Mouse (Mus musculus) intestine, embryonic 14.5 days (tissue): ENCODE data around the gene Pik3r2. TPM values are rescaled to one million over a fixed set of nuclear protein-coding genes. Genes with fewer than 3 reads are reported as not detected.

Experiments
- ATAC-seq: fragments of 200-750 bp; cut with Nextera tagmentation; replicated peaks from 2 replicates; pipeline ENCODE4 v1.8.0; 2017; ENCODE audit warnings: low read depth, moderate number of reproducible peaks, moderate TSS enrichment, moderate library complexity; ENCODE audit not compliant: low FRiP score, low TSS enrichment
- DNase-seq: peaks from one replicate; pipeline ENCODE4 v3.0.0-alpha.2; 2018; ENCODE audit warnings: low spot score
- H3K27ac ChIP-seq: fragments of 300-500 bp; sonication (generic); 2 replicates; pipeline ENCODE4 v1.5.1; 2014; ENCODE audit warnings: low read depth, mild to moderate bottlenecking, control low read depth
- H3K27me3 ChIP-seq: fragments of 300-500 bp; sonication (generic); replicated peaks from 2 replicates; pipeline ENCODE4 v1.6.1; 2014; ENCODE audit warnings: low read length, control low read depth; ENCODE audit not compliant: control insufficient read depth, insufficient read depth
- H3K36me3 ChIP-seq: fragments of 300-500 bp; sonication (generic); 2 replicates; pipeline ENCODE4 v1.6.1; 2014; ENCODE audit warnings: low read length, control low read depth; ENCODE audit not compliant: control insufficient read depth, insufficient read depth
- H3K4me1 ChIP-seq: fragments of 300-500 bp; sonication (generic); replicated peaks from 2 replicates; pipeline ENCODE4 v1.6.1; 2014; ENCODE audit warnings: low read length, control low read depth, mixed read lengths; ENCODE audit not compliant: control insufficient read depth, insufficient read depth
- H3K4me2 ChIP-seq: fragments of 300-500 bp; sonication (generic); 2 replicates; pipeline ENCODE4 v1.6.1; 2014; ENCODE audit warnings: low read length
- H3K4me3 ChIP-seq: fragments of 300-500 bp; sonication (generic); 2 replicates; pipeline ENCODE4 v1.5.1; 2014; ENCODE audit warnings: low read depth, low read length, control low read depth, mixed read lengths
- H3K9ac ChIP-seq: fragments of 300-500 bp; sonication (generic); 2 replicates; pipeline ENCODE4 v1.6.1; 2014; ENCODE audit warnings: mild to moderate bottlenecking, low read length
- H3K9me3 ChIP-seq: fragments of 300-500 bp; sonication (generic); 2 replicates; pipeline ENCODE4 v1.6.1; 2016; ENCODE audit warnings: low read length, control low read depth; ENCODE audit not compliant: control insufficient read depth
- WGBS: fragments of 180-500 bp; shearing (Covaris S2); extraction: QIAGEN DNeasy Blood & Tissue Kit; methylation state at CpG from one replicate; pipeline ENCODE4 v1.1.7; 2014; 5-methylcytosine and 5-hydroxymethylcytosine counted together
- polyA plus RNA-seq: library from polyadenylated mRNA; unstranded; fragments of >200 nt; fragmentation: Nextera tagmentation; extraction: Ambion mirVana; gene quantifications from 2 replicates; pipeline ENCODE4 v1.2.1, GENCODE M21; 2014

Gene Pik3r2
- polyA plus RNA-seq, 1 experiment from 2014 or later: 47.3 TPM

GRCm38 (mm10) chr8:70754871-70755660 lies 21.4 kb downstream of the Pik3r2 start:
- WGBS: 11% methylated on average over 50 of the region's 50 CpGs
- H3K4me1 ChIP-seq: peaks cover 28% of the 10 kb centered on the region
- H3K4me2 ChIP-seq: peak overlapping the region; percentile 98
- peak overlapping the region; percentile 76 for H3K4me3 ChIP-seq
- H3K27me3 ChIP-seq: no peaks in the 10 kb centered on the region
- no peaks in the 10 kb centered on the region for H3K9me3 ChIP-seq
- DNase-seq (no peak), ATAC-seq (peak; percentile 29)
- peak overlapping the region; percentile 71 for H3K9ac ChIP-seq
- H3K36me3 ChIP-seq: peaks cover 27% of the 10 kb centered on the region
- H3K27ac ChIP-seq: peak overlapping the region; percentile 43; the same call in 1 of the 2 replicates

- peaks cover 25% of the 10 kb centered on the region for H3K4me1 ChIP-seq
- ATAC-seq (peak; percentile 96), DNase-seq (peak; percentile 96)
- H3K9ac ChIP-seq: peak within 1 kb of the TSS; percentile 71
- H3K4me2 ChIP-seq: peak within 1 kb of the TSS; percentile 98
- no peaks in the 10 kb centered on the region for H3K27me3 ChIP-seq
- WGBS: 7% methylated on average over 37 of the region's 37 CpGs
- H3K4me3 ChIP-seq: peak within 1 kb of the TSS; percentile 76
- H3K27ac ChIP-seq: peak within 1 kb of the TSS; percentile 79
- H3K36me3 ChIP-seq: peaks cover 27% of the 10 kb centered on the region
- no peaks in the 10 kb centered on the region for H3K9me3 ChIP-seq
Observed at GRCm38 (mm10) chr8:70754043-70754870, 22.3 kb downstream of the Pik3r2 start, which contains the start of gene Rab3a. Rab3a (plus strand) TSS chr8:70754679.

- DNase-seq (peak; percentile 72), ATAC-seq (no peak)
- Histone ChIP-seq H3K27me3 (no peaks in the 10 kb centered on the region), H3K4me3 (peak overlapping the region; percentile 3; the same call in 1 of the 2 replicates), H3K9ac (0 out of 2 replicates have a peak overlapping the region, but pooled peaks have one; percentile 20), H3K27ac (peak overlapping the region; percentile 79), H3K9me3 (no peaks in the 10 kb centered on the region), H3K4me1 (peaks cover 25% of the 10 kb centered on the region), H3K4me2 (peak overlapping the region; percentile 45), H3K36me3 (peaks cover 23% of the 10 kb centered on the region)
- WGBS: 20% methylated on average over 21 of the region's 21 CpGs
Observed at GRCm38 (mm10) chr8:70753151-70753550, 23.4 kb downstream of the Pik3r2 start.

- H3K27me3 ChIP-seq: 0 out of 2 replicates have a peak, but pooled peaks cover 2% of the 10 kb centered on the region
- H3K9ac ChIP-seq: no peak overlapping the region
- H3K27ac ChIP-seq: peak overlapping the region; percentile 79
- no peak overlapping the region for H3K4me2 ChIP-seq
- H3K36me3 ChIP-seq: peaks cover 14% of the 10 kb centered on the region
- no peaks in the 10 kb centered on the region for H3K9me3 ChIP-seq
- H3K4me3 ChIP-seq: no peak overlapping the region
- no peak for ATAC-seq
- DNase-seq: peak; percentile 87
- 23% methylated on average over 11 of the region's 11 CpGs for WGBS
- peaks cover 25% of the 10 kb centered on the region for H3K4me1 ChIP-seq
Observed at GRCm38 (mm10) chr8:70752000-70752764, 24.3 kb downstream of the Pik3r2 start.

- Histone ChIP-seq H3K9ac (no peak overlapping the region), H3K4me3 (no peak overlapping the region), H3K27ac (no peak overlapping the region), H3K9me3 (no peaks in the 10 kb centered on the region), H3K4me2 (no peak overlapping the region), H3K36me3 (no peaks in the 10 kb centered on the region), H3K4me1 (peaks cover 20% of the 10 kb centered on the region), H3K27me3 (peaks cover 16% of the 10 kb centered on the region)
- DNase-seq (no peak), ATAC-seq (no peak)
- WGBS: 87% methylated on average over 13 of the region's 13 CpGs
Observed at GRCm38 (mm10) chr8:70750128-70750680, 26.3 kb downstream of the Pik3r2 start.

- H3K4me3 ChIP-seq: no peak overlapping the region
- no peak overlapping the region for H3K4me2 ChIP-seq
- peaks cover 25% of the 10 kb centered on the region for H3K27me3 ChIP-seq
- H3K9me3 ChIP-seq: no peaks in the 10 kb centered on the region
- H3K9ac ChIP-seq: no peak overlapping the region
- H3K4me1 ChIP-seq: peaks cover 18% of the 10 kb centered on the region
- H3K27ac ChIP-seq: no peak overlapping the region
- DNase-seq (no peak), ATAC-seq (no peak)
- WGBS: 69% methylated on average over 19 of the region's 19 CpGs
- H3K36me3 ChIP-seq: no peaks in the 10 kb centered on the region
Observed at GRCm38 (mm10) chr8:70749097-70749674, 27.3 kb downstream of the Pik3r2 start.

- H3K9me3 ChIP-seq: no peaks in the 10 kb centered on the region
- WGBS: 85% methylated on average over 23 of the region's 23 CpGs
- no peak overlapping the region for H3K9ac ChIP-seq
- H3K4me1 ChIP-seq: peaks cover 14% of the 10 kb centered on the region
- H3K36me3 ChIP-seq: no peaks in the 10 kb centered on the region
- no peak overlapping the region for H3K4me2 ChIP-seq
- no peak for ATAC-seq
- H3K27ac ChIP-seq: no peak overlapping the region
- H3K27me3 ChIP-seq: peaks cover 32% of the 10 kb centered on the region
- no peak overlapping the region for H3K4me3 ChIP-seq
- DNase-seq: no peak
Observed at GRCm38 (mm10) chr8:70748246-70749096, 28.0 kb downstream of the Pik3r2 start.
